Mouse (Mus musculus) megakaryocyte progenitor cell, adult 5-6 weeks (primary cell): ENCODE data around the gene Lcn12. TPM values are rescaled to one million over a fixed set of nuclear protein-coding genes. Genes with fewer than 3 reads are reported as not detected.

Experiments used
- ATAC-seq: replicated peaks from 2 replicates; pipeline ENCODE4 v1.8.0; 2016; ENCODE audit warnings: mild to moderate bottlenecking, moderate TSS enrichment, inconsistent platforms; ENCODE audit not compliant: poor library complexity
- total RNA-seq, 2 experiments: library from RNA; stranded (forward) in 1 of 2; stranded (reverse) in 1 of 2; fragments of 157-497, 149-512 nt in 1 of 2; fragments of 200-1000 nt in 1 of 2; gene quantifications; 2 replicates each; pipeline versions ENCODE4 v1.2.3 to v1.2.4; 2015 to 2017

Gene Lcn12
- total RNA-seq, 2 experiments from 2014 or later, result 0.27 TPM; not detected in 1

- 0 out of 2 replicates have a peak, but pooled peaks have one; percentile 6 for ATAC-seq
Measured at GRCm38 (mm10) chr2:25497846-25498575, 4.3 kb upstream of the Lcn12 start.

- ATAC-seq, result no peak
Measured at GRCm38 (mm10) chr2:25496462-25496861, 2.8 kb upstream of the Lcn12 start.

DNA sequence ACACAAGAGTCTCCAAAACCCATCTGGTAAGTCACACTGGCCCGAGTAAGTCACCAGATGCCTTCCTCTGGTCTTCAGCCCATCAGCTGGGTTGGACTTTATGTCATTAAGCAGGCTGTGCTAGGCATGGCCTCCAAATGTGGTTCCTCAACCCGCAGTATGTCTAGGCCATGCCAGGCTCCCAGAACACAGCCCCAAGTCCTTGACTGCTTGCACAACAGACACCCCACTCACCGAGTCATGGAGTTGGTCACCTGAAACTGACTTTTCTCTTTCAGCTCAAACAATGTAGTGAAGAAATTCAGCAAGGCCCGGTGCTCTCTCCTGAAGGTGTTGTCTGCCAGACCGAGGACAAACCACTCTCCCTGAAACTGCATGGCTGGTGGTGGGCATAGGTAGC is 723 bp downstream of the Lcn12 start:
- no peak for ATAC-seq

DNA sequence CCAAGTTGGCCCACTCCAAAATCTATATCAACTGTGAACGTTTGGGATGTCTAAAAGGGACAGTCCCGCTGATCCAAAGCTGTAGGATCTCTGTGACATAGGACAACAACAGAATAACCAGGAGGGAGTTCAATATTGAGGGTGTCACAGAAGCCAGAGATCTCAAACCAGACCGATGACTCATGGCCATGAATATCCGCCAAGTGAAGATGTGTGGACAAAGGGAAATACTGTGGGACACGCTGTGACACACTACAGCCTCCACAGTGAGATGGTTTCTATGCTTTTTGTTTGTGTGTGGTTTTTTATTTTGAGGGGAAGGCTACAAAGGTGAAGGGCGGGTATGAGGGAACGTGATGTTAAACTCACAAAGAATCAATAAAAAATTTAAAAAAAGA is 5.0 kb downstream of the Lcn12 start:
- ATAC-seq, result no peak

DNA sequence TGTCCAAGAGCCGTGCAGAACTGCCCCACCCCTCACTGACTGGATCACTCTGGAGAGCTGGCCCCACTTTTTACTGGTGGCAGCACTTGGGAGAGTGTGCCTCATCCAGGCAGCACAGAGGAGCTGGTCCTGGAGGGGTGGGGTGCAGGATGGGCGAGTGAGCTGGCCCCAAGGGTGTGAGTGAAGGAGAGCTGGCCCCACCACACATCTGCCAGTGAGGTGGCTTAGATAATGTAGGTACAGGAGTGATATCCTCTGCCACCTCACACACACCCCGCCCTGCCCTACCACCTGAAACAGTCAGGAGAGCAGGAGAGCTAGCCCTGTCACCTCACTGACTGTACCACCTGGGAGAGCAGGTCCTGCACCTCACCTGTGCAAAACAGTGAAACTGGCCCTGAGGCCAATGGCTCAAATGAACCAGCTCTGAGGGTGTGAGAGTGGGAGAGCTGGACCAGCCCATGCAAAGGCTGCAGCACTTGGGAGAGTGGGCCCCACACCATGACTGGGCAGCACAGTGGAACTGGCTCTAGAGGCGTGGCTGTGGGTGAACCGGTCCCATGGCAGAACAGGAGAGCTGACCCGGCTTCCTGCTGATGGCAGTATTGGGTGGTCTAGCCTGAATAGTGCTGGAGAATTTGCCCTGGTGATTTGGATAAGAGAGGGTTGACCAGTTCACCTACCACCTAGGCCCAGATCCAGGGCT is 5.6 kb downstream of the Lcn12 start:
- no peak for ATAC-seq

- no peak for ATAC-seq
Measured at GRCm38 (mm10) chr2:25484901-25485647, 8.6 kb downstream of the Lcn12 start.

DNA sequence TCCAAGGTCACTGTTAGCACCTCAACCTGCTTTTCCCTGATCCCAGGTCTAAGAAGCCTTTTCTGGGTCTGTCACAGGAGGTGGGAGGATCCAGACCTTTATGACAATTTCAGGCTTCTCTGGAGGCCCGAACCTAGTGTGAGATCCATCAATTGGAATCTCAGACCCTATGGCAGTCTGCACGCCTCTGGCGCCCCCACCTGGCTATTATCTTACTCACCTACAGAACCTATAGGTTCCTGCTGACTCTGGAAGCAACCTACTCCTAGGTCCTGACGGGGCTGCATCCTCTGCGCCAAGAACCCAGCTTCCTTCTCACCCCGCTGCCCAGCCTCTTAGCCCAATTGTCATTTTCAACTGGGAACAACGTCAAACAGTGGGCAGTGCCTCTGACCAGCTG is 10.7 kb downstream of the Lcn12 start:
- ATAC-seq, result peak; percentile 92

- peak; percentile 60 for ATAC-seq
Measured at GRCm38 (mm10) chr2:25480541-25480940, 13.2 kb downstream of the Lcn12 start.

GRCm38 (mm10) chr2:25479551-25480311 is 14.0 kb downstream of the Lcn12 start:
- ATAC-seq, result no peak

- ATAC-seq, result no peak
Measured at GRCm38 (mm10) chr2:25477967-25478675, 15.6 kb downstream of the Lcn12 start.

GRCm38 (mm10) chr2:25477541-25477940 is 16.2 kb downstream of the Lcn12 start:
- ATAC-seq, result no peak

DNA sequence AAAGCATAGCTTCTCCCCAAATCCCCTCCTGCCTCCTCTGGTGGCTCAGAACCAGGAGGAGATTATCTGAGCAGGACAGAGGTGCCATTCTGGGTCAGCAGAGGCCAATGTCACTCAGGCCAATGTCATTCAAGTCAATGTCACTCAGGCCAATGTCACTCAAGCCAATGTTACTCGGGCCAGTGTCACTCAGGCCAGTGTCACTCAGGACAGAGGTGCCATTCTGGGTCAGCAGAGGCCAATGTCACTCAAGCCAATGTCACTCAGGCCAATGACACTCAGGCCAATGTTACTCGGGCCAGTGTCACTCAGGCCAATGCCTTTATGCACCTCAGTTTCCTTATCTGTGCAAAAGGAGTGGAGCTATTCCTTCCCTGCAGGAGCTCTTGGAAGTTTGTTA is 21.2 kb downstream of the Lcn12 start:
- ATAC-seq, result no peak

GRCm38 (mm10) chr2:25469969-25470368 is 23.7 kb downstream of the Lcn12 start, which contains the start of gene Ptgds:
Ptgds (minus strand) TSS chr2:25470046.
- no peak for ATAC-seq

GRCm38 (mm10) chr2:25468962-25469915 is 24.5 kb downstream of the Lcn12 start:
- ATAC-seq, result no peak

DNA sequence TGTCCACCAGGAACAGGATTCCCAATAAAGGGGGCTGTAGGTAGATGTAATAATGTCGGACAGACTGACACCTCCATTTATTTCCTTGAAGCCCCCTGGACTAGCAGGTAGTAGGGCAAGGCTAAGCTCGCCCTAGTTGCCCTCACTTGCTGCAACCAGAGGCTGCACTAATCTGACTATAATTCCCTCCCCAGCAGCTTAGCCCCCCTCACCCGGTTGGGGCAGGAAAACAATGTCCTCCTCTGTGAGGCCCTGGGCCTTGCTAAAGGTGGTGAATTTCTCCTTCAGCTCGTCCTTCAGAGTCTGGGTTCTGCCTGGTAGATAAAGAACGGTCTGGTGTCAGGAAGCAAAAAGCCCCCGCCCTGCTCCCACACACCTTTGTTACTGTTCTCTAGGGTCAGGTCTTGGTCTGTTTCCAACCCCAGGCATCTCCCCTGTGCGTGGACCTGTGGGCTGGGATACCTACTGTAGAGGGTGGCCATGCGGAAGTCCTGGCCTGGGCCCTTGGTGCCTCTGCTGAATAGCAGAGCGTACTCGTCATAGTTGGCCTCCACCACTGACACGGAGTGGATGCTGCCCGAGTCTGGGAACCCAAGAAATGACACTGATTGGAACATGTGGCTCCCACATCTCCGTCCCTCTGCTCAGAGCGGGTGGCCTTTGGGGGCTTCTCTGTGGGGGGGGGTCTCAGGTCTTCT is 26.0 kb downstream of the Lcn12 start:
- ATAC-seq, result no peak

DNA sequence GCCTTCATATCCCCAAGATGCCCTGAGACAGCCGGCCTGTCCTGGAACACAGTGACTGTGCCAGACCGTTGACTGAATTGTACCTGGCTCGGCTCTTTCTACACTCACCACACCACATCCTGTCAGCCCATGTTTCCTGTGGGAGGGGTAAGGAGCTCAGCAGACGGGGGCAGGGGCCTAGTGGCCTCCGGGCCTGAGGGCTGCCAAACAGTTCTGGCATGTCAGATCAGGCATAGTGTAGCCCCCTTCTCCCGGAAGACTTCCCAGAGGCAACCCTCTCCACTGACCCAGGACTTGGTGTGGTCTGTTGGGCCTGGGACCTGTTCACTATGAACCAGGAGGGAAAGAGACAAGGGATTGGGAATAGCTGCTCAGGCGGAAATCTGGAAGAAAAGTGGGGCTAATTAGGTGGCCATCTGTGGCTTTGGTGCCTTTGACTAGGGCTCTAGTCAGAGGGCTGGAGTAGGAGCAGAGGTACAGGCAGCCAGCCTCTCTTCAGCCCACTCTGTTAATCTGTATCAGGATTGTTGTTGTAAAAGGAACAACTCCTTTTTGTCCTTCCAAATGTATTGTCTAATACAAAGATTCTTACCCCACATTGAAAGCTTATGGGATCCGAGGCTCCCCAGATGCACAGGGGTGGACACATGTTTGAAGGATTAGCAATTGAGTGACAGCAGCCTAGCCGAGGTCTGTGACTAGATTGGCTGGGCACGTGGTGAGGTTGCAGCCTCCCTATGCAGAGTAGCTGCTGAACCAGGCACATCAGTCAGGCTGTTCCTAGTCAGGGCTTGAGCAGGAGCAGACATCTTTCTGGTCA is 27.7 kb downstream of the Lcn12 start:
- ATAC-seq, result peak; percentile 72

DNA sequence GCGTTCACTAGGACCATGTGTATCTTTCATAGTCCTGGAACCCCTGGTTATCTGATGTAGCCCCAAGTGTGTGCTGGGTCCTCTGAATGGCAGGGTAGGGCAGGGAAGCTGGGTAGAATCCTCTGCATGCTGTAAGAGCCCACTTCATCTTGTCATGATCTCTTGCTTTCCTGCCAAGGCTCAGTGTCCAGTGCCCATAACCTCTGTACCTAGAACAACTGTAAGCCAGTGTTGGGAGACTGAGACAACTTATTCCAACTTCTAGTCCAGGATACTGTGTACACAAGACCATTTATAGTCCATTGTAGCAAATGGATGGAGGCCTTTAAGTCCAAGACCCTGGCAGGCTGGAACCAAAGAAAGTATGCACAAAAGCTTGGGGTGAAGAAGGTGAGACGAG is 28.5 kb downstream of the Lcn12 start:
- ATAC-seq, result no peak

DNA sequence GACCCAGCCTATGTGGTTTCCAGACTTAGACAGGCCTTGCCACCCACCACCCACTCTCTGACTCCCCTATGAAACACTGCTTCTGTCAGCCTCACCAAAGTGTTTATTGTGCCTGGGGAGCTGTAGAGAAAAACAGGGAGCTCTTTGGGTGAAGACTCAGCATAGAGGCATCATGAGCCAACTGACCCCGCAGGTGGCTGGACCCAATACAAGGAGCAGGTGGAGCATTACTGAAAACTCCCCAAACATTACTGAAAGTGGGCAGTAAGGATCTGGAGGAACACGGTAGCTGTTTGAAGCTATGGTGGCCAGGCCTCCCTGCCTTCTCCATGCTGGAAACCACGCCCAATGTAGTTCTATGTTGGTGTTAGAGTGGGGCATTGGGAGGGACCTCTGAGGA is 30.1 kb downstream of the Lcn12 start:
- ATAC-seq, result no peak
